Mouse (Mus musculus) limb, embryonic 14.5 days (tissue): ENCODE measurements around the gene Clk3. TPM values are rescaled to one million over a fixed set of nuclear protein-coding genes. Genes with fewer than 3 reads are reported as not detected.

Experiments
- ATAC-seq: fragments of 200-750 bp; cut with Nextera tagmentation; 2 replicates; pipeline ENCODE4 v1.8.0; 2017; ENCODE audit warnings: low read depth, moderate number of reproducible peaks, moderate TSS enrichment; ENCODE audit not compliant: low FRiP score
- DNase-seq: peaks from one replicate; pipeline ENCODE4 v3.0.0-alpha.2; 2015; ENCODE audit warnings: low spot score
- H3K27ac ChIP-seq: fragments of 300-500 bp; sonication (generic); replicated peaks from 2 replicates; pipeline ENCODE4 v1.5.1; 2014; ENCODE audit warnings: low read depth, mild to moderate bottlenecking, low read length, moderate library complexity, mixed read lengths
- H3K27me3 ChIP-seq: fragments of 300-500 bp; sonication (generic); 2 replicates; pipeline ENCODE4 v1.6.1; 2014; ENCODE audit warnings: low read length, mixed read lengths; ENCODE audit not compliant: control insufficient read depth, insufficient read depth
- H3K36me3 ChIP-seq: fragments of 300-500 bp; sonication (generic); 2 replicates; pipeline ENCODE4 v1.6.1; 2014; ENCODE audit warnings: mild to moderate bottlenecking, low read length, moderate library complexity, mixed read lengths; ENCODE audit not compliant: control insufficient read depth, insufficient read depth
- H3K4me1 ChIP-seq: fragments of 300-500 bp; sonication (generic); 2 replicates; pipeline ENCODE4 v1.6.1; 2014; ENCODE audit warnings: antibody characterized with exemption, low read length, mixed read lengths; ENCODE audit not compliant: control insufficient read depth, insufficient read depth
- H3K4me2 ChIP-seq: fragments of 300-500 bp; sonication (generic); replicated peaks from 2 replicates; pipeline ENCODE4 v1.6.1; 2014; ENCODE audit warnings: low read depth, mild to moderate bottlenecking, low read length, moderate library complexity; ENCODE audit not compliant: severe bottlenecking
- H3K4me3 ChIP-seq: fragments of 300-500 bp; sonication (generic); replicated peaks from 2 replicates; pipeline ENCODE4 v1.5.1; 2014; ENCODE audit warnings: low read length
- H3K9ac ChIP-seq: fragments of 300-500 bp; sonication (generic); 2 replicates; pipeline ENCODE4 v1.6.1; 2014; ENCODE audit warnings: mild to moderate bottlenecking, low read depth, low read length, moderate library complexity; ENCODE audit not compliant: severe bottlenecking
- H3K9me3 ChIP-seq: fragments of 300-500 bp; sonication (generic); 2 replicates; pipeline ENCODE4 v1.6.1; 2016; ENCODE audit warnings: low read length; ENCODE audit not compliant: control insufficient read depth
- POLR2A ChIP-seq: fragments of 200-500 bp; IDR thresholded peaks from 2 replicates; pipeline ENCODE4 v1.8.0; 2012; ENCODE audit warnings: inconsistent platforms, mild to moderate bottlenecking, moderate library complexity, borderline replicate concordance; ENCODE audit not compliant: insufficient read depth, insufficient read length; ENCODE audit errors: extremely low read depth
- WGBS: fragments of 180-500 bp; shearing (Covaris S2); extraction: QIAGEN DNeasy Blood & Tissue Kit; methylation state at CpG from one replicate; pipeline ENCODE4 v1.1.7; 2014; 5-methylcytosine and 5-hydroxymethylcytosine counted together
- polyA plus RNA-seq, 2 experiments: library from polyadenylated mRNA; depleted of rRNA in 1 of 2; stranded (reverse) in 1 of 2; unstranded in 1 of 2; fragments of >200 nt; fragmentation: Nextera tagmentation in 1 of 2; extraction: Ambion mirVana in 1 of 2; gene quantifications; 2 replicates each; pipeline versions ENCODE4 v1.2.1 to v1.2.3; 2012 to 2014

Clk3 gene
- polyA plus RNA-seq, 2 experiments = 56.1 to 133 TPM

GRCm38 (mm10) chr9:57770214-57770613 lies 4.6 kb upstream of the Clk3 start:
- Histone ChIP-seq H3K4me1 (peaks cover 7% of the 10 kb centered on the region; the same call in 1 of the 2 replicates), H3K4me3 (no peak overlapping the region), H3K4me2 (no peak overlapping the region), H3K27me3 (no peaks in the 10 kb centered on the region), H3K9ac (no peak overlapping the region), H3K36me3 (no peaks in the 10 kb centered on the region), H3K27ac (no peak overlapping the region), H3K9me3 (no peaks in the 10 kb centered on the region)
- ATAC-seq (no peak), DNase-seq (no peak)
- TF ChIP-seq POLR2A = no peak
- WGBS = 81% methylated on average over 1 of the region's 1 CpGs

- Histone ChIP-seq H3K9ac (no peak overlapping the region), H3K4me1 (peaks cover 7% of the 10 kb centered on the region; the same call in 1 of the 2 replicates), H3K36me3 (no peaks in the 10 kb centered on the region), H3K4me2 (no peak overlapping the region), H3K9me3 (no peaks in the 10 kb centered on the region), H3K27me3 (no peaks in the 10 kb centered on the region), H3K27ac (no peak overlapping the region), H3K4me3 (no peak overlapping the region)
- DNase-seq (no peak), ATAC-seq (no peak)
- no peak for TF ChIP-seq POLR2A
- WGBS = 43% methylated on average over 2 of the region's 2 CpGs
Observed at GRCm38 (mm10) chr9:57769539-57770069, 3.9 kb upstream of the Clk3 start.

GRCm38 (mm10) chr9:57767231-57767630 lies 1.6 kb upstream of the Clk3 start:
- Histone ChIP-seq H3K9ac (no peak overlapping the region), H3K36me3 (no peaks in the 10 kb centered on the region), H3K4me1 (peaks cover 26% of the 10 kb centered on the region), H3K9me3 (no peaks in the 10 kb centered on the region), H3K4me2 (no peak overlapping the region), H3K27ac (no peak overlapping the region), H3K27me3 (no peaks in the 10 kb centered on the region), H3K4me3 (no peak overlapping the region)
- DNase-seq = no peak
- ATAC-seq = no peak
- no peak for TF ChIP-seq POLR2A
- WGBS = 94% methylated on average over 4 of the region's 4 CpGs

GRCm38 (mm10) chr9:57766431-57766830 lies 771 bp upstream of the Clk3 start:
- no peaks in the 10 kb centered on the region for H3K9me3 ChIP-seq
- peaks cover 6% of the 10 kb centered on the region; the same call in 1 of the 2 replicates for H3K36me3 ChIP-seq
- no peak overlapping the region for H3K27ac ChIP-seq
- no peaks in the 10 kb centered on the region for H3K27me3 ChIP-seq
- H3K9ac ChIP-seq = peak overlapping the region; percentile 97; the same call in 1 of the 2 replicates
- H3K4me1 ChIP-seq = peaks cover 32% of the 10 kb centered on the region
- no peak for TF ChIP-seq POLR2A
- peak overlapping the region; percentile 94 for H3K4me3 ChIP-seq
- peak overlapping the region; percentile 95 for H3K4me2 ChIP-seq
- WGBS = 39% methylated on average over 6 of the region's 6 CpGs
- ATAC-seq = no peak
- DNase-seq = no peak

GRCm38 (mm10) chr9:57764974-57765363 lies 691 bp downstream of the Clk3 start:
- whole genome bisulfite sequencing = 1% methylated on average over 36 of the region's 45 CpGs
- H3K9ac ChIP-seq = peak overlapping the region; percentile 97
- no peaks in the 10 kb centered on the region for H3K9me3 ChIP-seq
- ATAC-seq (peak; percentile 95), DNase-seq (peak; percentile 86)
- H3K36me3 ChIP-seq = peaks cover 20% of the 10 kb centered on the region
- H3K27ac ChIP-seq = peak overlapping the region; percentile 97
- H3K4me3 ChIP-seq = peak overlapping the region; percentile 94
- H3K27me3 ChIP-seq = no peaks in the 10 kb centered on the region
- peaks cover 32% of the 10 kb centered on the region for H3K4me1 ChIP-seq
- peak; percentile 82; the same call in 1 of the 2 replicates for TF ChIP-seq POLR2A
- peak overlapping the region; percentile 95 for H3K4me2 ChIP-seq
